ENCODE assay signal across 14 mouse cellular contexts in the genomic region with DNA sequence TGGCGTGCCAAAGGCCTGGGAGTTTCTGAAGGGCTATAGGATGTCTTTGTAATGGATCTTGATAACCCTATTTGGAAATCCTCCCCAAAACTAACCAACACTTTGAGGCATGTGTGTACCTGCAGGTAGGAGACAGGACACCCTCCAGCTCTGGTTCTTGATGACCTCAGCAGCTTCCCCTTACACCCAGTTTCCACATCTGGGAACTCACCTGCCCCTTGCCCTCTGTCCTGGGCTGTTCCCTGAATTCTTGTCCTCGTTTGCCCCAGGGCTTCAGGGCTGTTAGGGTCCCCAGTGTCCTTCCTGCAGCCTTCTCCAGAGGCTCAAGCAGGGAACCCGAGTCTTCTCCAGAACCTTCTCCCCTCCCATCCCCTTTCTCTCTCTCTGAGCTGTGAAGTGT. TPM values are rescaled to one million over a fixed set of nuclear protein-coding genes. Genes with fewer than 3 reads are reported as not detected.
"Had no signal": no experiment of that assay in that cellular context is flagged by ENCODE, and none has a peak within 500 bp of the region (broad histone marks: within the 10 kb centered on the region; RNA-seq: fewer than 3 reads in every experiment).

No protein-coding gene starts in this region.

- H3K9ac ChIP-seq: hindbrain, embryonic 13.5 days; limb, embryonic 15.5 days; liver, embryonic 15.5 days; lung, embryonic 14.5 days had no signal

- H3K4me1 ChIP-seq: hindbrain, embryonic 13.5 days had no signal

- H3K27me3 ChIP-seq: hindbrain, embryonic 13.5 days; limb, embryonic 15.5 days had no signal

- DNase-seq: layer of hippocampus, adult 9-11 months; layer of hippocampus, postnatal 36 days; lung, embryonic 14.5 days; lung, postnatal 10 days; lung, postnatal 4 days; right cerebral cortex, postnatal 14 days had no signal

- ATAC-seq: hindbrain, postnatal 0 days; midbrain, embryonic 16.5 days had no signal

- H3K36me3 ChIP-seq: hindbrain, embryonic 13.5 days; limb, embryonic 15.5 days; liver, embryonic 15.5 days; midbrain, embryonic 10.5 days had no signal

- H3K27ac ChIP-seq: hindbrain, embryonic 13.5 days; hindbrain, postnatal 0 days; limb, embryonic 15.5 days; midbrain, embryonic 10.5 days had no signal

- H3K4me3 ChIP-seq: hindbrain, embryonic 13.5 days; limb, embryonic 15.5 days; liver, embryonic 15.5 days; midbrain, embryonic 10.5 days had no signal

- H3K4me2 ChIP-seq: hindbrain, embryonic 13.5 days; limb, embryonic 15.5 days; liver, embryonic 15.5 days; lung, embryonic 14.5 days had no signal

- H3K9me3 ChIP-seq: hindbrain, embryonic 13.5 days; limb, embryonic 15.5 days; liver, embryonic 15.5 days; midbrain, embryonic 10.5 days had no signal

RNA-seq across cellular contexts. Expression of a gene that starts 3.4 kb away (rescaled TPM):
- polyA plus RNA-seq: hindbrain, embryonic 13.5 days; hindbrain, postnatal 0 days; limb, embryonic 11.5 days; liver, embryonic 15.5 days; lung, embryonic 14.5 days; midbrain, embryonic 10.5 days; midbrain, embryonic 16.5 days; neural tube, embryonic 14.5 days had no signal
